Mouse (Mus musculus) spleen, adult 2 months (tissue): ENCODE measurements around the gene Plekhg6. TPM values are rescaled to one million over a fixed set of nuclear protein-coding genes. Genes with fewer than 3 reads are reported as not detected.

Experiments used
- DNase-seq, 2 experiments: peaks; one replicate each; pipeline versions ENCODE4 v3.0.0 to v3.0.0-alpha.2; 2012 to 2021; ENCODE audit warnings: low spot score in 2 of 2, low read depth in 1 of 2
- H3K27ac ChIP-seq: fragments of 200-500 bp; 2 replicates; pipeline ENCODE4 v1.5.1; 2012; ENCODE audit warnings: low read length, inconsistent platforms; ENCODE audit not compliant: insufficient read depth
- H3K27me3 ChIP-seq: fragments of 200-500 bp; 2 replicates; pipeline ENCODE4 v1.6.1; 2012; ENCODE audit warnings: mild to moderate bottlenecking, moderate library complexity, low read length, inconsistent platforms; ENCODE audit not compliant: control insufficient read depth, insufficient read depth
- H3K36me3 ChIP-seq: fragments of 200-500 bp; 2 replicates; pipeline ENCODE4 v1.6.1; 2012; ENCODE audit warnings: mild to moderate bottlenecking, low read length, inconsistent platforms; ENCODE audit not compliant: control insufficient read depth, insufficient read depth
- H3K4me1 ChIP-seq: fragments of 200-500 bp; 2 replicates; pipeline ENCODE4 v1.6.1; 2011; ENCODE audit warnings: inconsistent platforms; ENCODE audit not compliant: control insufficient read depth, insufficient read depth, insufficient read length
- H3K4me3 ChIP-seq: fragments of 200-500 bp; 2 replicates; pipeline ENCODE4 v1.5.1; 2011; ENCODE audit warnings: mild to moderate bottlenecking, inconsistent platforms; ENCODE audit not compliant: insufficient read depth, insufficient read length; ENCODE audit errors: extremely low read depth
- CTCF ChIP-seq: fragments of 200-500 bp; IDR thresholded peaks from 2 replicates; pipeline ENCODE4 v1.5.1; 2011; ENCODE audit warnings: mild to moderate bottlenecking, inconsistent platforms; ENCODE audit not compliant: insufficient read depth, insufficient read length, insufficient replicate concordance; ENCODE audit errors: extremely low read depth
- POLR2A ChIP-seq: fragments of 200-500 bp; IDR thresholded peaks from 2 replicates; pipeline ENCODE4 v1.6.1; 2011; ENCODE audit warnings: low read depth, low read length, inconsistent platforms
- WGBS: fragments of 180-500 bp; shearing (Covaris S2); methylation state at CpG from one replicate; pipeline ENCODE4 v1.1.7; 2018; 5-methylcytosine and 5-hydroxymethylcytosine counted together
- polyA plus RNA-seq: library from polyadenylated mRNA; depleted of rRNA; stranded (reverse); fragments of >200 nt; gene quantifications from 2 replicates; pipeline ENCODE4 v1.2.3, GENCODE M21; 2012

Gene Plekhg6
- polyA plus RNA-seq, 1 experiment, result not detected

GRCm38 (mm10) chr6:125361467-125362291 is 18.9 kb downstream of the Plekhg6 start:
- no peak for DNase-seq
- TF ChIP-seq CTCF, result no peak
- Histone ChIP-seq H3K27me3 (peaks cover 1% of the 10 kb centered on the region), H3K4me1 (no peaks in the 10 kb centered on the region), H3K36me3 (peaks cover 4% of the 10 kb centered on the region; the same call in 1 of the 2 replicates), H3K4me3 (no peak overlapping the region), H3K27ac (no peak overlapping the region)
- WGBS, result 83% methylated on average over 38 of the region's 38 CpGs

GRCm38 (mm10) chr6:125360846-125361245 is 19.7 kb downstream of the Plekhg6 start:
- H3K4me3 ChIP-seq, result no peak overlapping the region
- peaks cover 4% of the 10 kb centered on the region; the same call in 1 of the 2 replicates for H3K36me3 ChIP-seq
- no peak for DNase-seq
- TF ChIP-seq CTCF, result no peak
- no peak for TF ChIP-seq POLR2A
- WGBS, result 61% methylated on average over 9 of the region's 9 CpGs
- no peak overlapping the region for H3K27ac ChIP-seq
- H3K4me1 ChIP-seq, result peaks cover under 1% of the 10 kb centered on the region; the same call in 1 of the 2 replicates
- peaks cover 1% of the 10 kb centered on the region; the same call in 1 of the 2 replicates for H3K27me3 ChIP-seq

- 70% methylated on average over 9 of the region's 9 CpGs for WGBS
- H3K27me3 ChIP-seq, result peaks cover 1% of the 10 kb centered on the region; the same call in 1 of the 2 replicates
- H3K36me3 ChIP-seq, result peaks cover 4% of the 10 kb centered on the region; the same call in 1 of the 2 replicates
- TF ChIP-seq CTCF, result no peak
- TF ChIP-seq POLR2A, result no peak
- H3K4me1 ChIP-seq, result peaks cover 8% of the 10 kb centered on the region; the same call in 1 of the 2 replicates
- no peak overlapping the region for H3K4me3 ChIP-seq
- H3K27ac ChIP-seq, result no peak overlapping the region
- DNase-seq, result no peak
Observed at GRCm38 (mm10) chr6:125359999-125360398, 20.6 kb downstream of the Plekhg6 start.

- Histone ChIP-seq H3K36me3 (peaks cover 4% of the 10 kb centered on the region; the same call in 1 of the 2 replicates), H3K4me1 (peaks cover 12% of the 10 kb centered on the region; the same call in 1 of the 2 replicates), H3K27me3 (peaks cover 1% of the 10 kb centered on the region; the same call in 1 of the 2 replicates), H3K4me3 (no peak overlapping the region), H3K27ac (no peak overlapping the region)
- WGBS, result 88% methylated on average over 15 of the region's 15 CpGs
- TF ChIP-seq CTCF, result no peak
- TF ChIP-seq POLR2A, result no peak
- DNase-seq, result no peak
Observed at GRCm38 (mm10) chr6:125357334-125357733, 23.3 kb downstream of the Plekhg6 start.

GRCm38 (mm10) chr6:125356264-125356663 is 24.3 kb downstream of the Plekhg6 start:
- H3K4me1 ChIP-seq, result peaks cover 15% of the 10 kb centered on the region; the same call in 1 of the 2 replicates
- H3K4me3 ChIP-seq, result no peak overlapping the region
- no peaks in the 10 kb centered on the region; the same call in 1 of the 2 replicates for H3K36me3 ChIP-seq
- 70% methylated on average over 8 of the region's 8 CpGs for WGBS
- no peak for DNase-seq
- TF ChIP-seq POLR2A (no peak), CTCF (no peak)
- no peak overlapping the region for H3K27ac ChIP-seq
- peaks cover 1% of the 10 kb centered on the region; the same call in 1 of the 2 replicates for H3K27me3 ChIP-seq

- 11% methylated on average over 10 of the region's 10 CpGs for WGBS
- Histone ChIP-seq H3K36me3 (no peaks in the 10 kb centered on the region; the same call in 1 of the 2 replicates), H3K27ac (peak overlapping the region; percentile 52; the same call in 1 of the 2 replicates), H3K4me3 (peak overlapping the region; percentile 11; the same call in 1 of the 2 replicates), H3K27me3 (peaks cover 1% of the 10 kb centered on the region; the same call in 1 of the 2 replicates), H3K4me1 (peaks cover 15% of the 10 kb centered on the region; the same call in 1 of the 2 replicates)
- DNase-seq, result no peak
- TF ChIP-seq POLR2A, result no peak
- TF ChIP-seq CTCF, result no peak
Observed at GRCm38 (mm10) chr6:125355197-125355741, 25.3 kb downstream of the Plekhg6 start.
